Mouse (Mus musculus): ENCODE measurements around the gene Gfpt1. TPM values are rescaled to one million over a fixed set of nuclear protein-coding genes. Genes with fewer than 3 reads are reported as not detected.
A peak's percentile ranks its signal among the peaks of the same experiment; 100 is the strongest.

The Gfpt1 gene
- polyA plus RNA-seq (2011; ENCODE audit: insufficient read length, low read depth, missing spikeins) = 78.5 and 86.5 TPM in 2 replicates

DNA sequence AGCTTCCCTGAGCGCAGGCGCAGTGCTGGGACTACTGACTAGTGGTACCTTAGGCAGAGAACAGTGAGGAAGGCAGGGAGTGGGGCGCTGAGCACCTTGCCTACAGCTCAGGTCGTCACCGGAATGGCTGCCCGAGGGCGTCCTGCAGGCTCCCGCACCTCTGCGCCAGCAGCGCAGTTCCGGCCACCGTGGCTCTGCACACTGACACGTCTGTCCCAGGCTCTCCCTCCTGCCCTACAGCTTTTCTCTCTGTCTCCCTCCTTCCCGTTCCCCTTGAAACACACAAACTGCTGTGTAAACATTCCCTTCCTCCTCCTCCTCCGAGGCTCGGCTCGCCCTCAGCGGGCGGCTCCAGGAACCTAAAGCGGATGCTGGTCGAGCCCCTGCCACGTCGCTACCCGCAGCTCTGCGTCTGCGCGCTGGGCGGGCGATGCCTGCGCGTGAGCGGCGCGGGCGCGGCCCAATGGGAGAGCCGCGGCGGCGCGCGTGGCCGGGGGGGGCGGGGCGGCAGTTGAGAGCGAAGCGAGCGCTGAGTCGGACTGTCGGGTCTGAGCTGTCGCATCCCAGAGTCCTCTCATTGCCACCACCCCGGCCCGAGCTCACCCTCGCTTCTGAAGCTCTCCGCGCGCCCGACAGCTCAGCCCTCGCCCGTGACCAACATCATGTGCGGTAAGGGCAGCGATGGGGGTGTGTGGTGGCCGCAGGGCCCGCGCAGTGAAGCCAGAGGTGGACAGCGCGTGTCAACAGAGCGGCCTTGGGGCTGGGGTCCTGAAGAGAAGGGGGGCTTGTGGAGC is at the start of gene Gfpt1:
TSS of gene Gfpt1 (plus strand) at position 510 of the 794 bp plus-strand sequence.
- peak within 1 kb of the TSS; percentile 97 for H3K27ac ChIP-seq (ENCODE audit: insufficient read depth, low read length)
- TF ChIP-seq POLR2A (IDR thresholded peaks at IDR 0.05; ENCODE audit: low read depth, low read length) (peak; percentile 86), CTCF (IDR thresholded peaks at IDR 0.05; ENCODE audit: borderline replicate concordance, insufficient read depth, low read length) (no peak)
- H3K4me1 ChIP-seq (ENCODE audit: control insufficient read depth, insufficient read depth, low read length) = peaks cover 2% of the 10 kb centered on the region
- peak within 1 kb of the TSS; percentile 87 for H3K4me3 ChIP-seq (ENCODE audit: insufficient read depth, low read length)

DNA sequence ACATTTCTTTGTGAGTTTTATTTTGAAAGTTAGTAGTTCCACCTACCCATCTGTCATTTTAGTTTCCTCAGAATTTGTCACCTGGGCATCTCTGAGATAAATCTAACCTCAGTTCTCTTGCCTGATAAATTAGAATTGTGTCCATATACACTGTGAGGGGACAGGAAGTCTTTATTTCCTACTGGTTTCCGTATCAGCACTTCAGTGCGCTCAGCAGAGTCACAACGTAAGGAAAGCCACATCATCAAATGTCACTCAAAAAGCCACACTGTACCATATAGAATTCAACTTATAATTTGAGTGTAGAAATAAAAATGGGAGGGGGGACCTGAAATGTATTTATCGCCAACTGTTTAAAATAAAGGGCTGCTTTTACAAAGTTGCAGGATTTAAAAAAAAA is 48.4 kb upstream of the Gfpt1 start:
- Histone ChIP-seq H3K27ac (ENCODE audit: insufficient read depth, low read length) (no peak overlapping the region), H3K4me1 (ENCODE audit: control insufficient read depth, insufficient read depth, low read length) (no peaks in the 10 kb centered on the region), H3K4me3 (ENCODE audit: insufficient read depth, low read length) (no peak overlapping the region)
- TF ChIP-seq CTCF (IDR thresholded peaks at IDR 0.05; ENCODE audit: borderline replicate concordance, insufficient read depth, low read length) = no peak
- no peak for TF ChIP-seq POLR2A (IDR thresholded peaks at IDR 0.05; ENCODE audit: low read depth, low read length)

DNA sequence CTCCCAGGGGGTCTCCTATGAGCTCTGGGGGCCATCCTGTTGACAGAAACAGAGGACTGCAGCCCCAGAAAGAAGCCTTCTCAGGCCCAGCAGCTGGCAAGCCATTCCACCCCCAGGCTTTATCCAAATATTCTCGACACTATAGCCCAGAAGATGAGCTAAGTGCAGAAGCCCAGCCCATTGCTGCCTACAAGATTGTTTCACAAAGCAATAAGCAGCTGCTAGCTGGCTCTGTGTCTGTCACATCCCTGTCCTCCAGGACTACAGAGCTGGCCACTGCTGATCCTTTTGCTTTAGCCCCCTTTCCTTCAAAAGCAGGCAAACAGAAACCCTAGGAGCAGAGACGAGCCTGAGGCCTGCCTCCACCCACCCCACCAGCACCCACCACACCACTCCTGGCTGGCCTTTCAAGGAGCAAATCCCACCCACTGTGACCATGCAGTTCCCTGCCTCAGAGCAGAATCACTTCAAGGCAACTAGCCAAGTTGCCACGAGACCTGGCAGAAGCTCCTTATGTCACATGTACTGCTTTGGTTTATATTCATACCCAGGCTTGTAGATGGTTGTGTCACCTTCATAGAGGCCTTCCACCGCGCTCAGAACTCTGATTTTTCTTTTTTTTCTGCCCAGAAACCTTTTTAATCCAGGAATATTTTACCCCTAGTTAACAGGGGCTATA is 45.9 kb upstream of the Gfpt1 start:
- Histone ChIP-seq H3K4me1 (ENCODE audit: control insufficient read depth, insufficient read depth, low read length) (peaks cover 2% of the 10 kb centered on the region; the same call in 1 of the 2 replicates), H3K4me3 (ENCODE audit: insufficient read depth, low read length) (no peak overlapping the region), H3K27ac (ENCODE audit: insufficient read depth, low read length) (no peak overlapping the region)
- no peak for TF ChIP-seq POLR2A (IDR thresholded peaks at IDR 0.05; ENCODE audit: low read depth, low read length)
- no peak for TF ChIP-seq CTCF (IDR thresholded peaks at IDR 0.05; ENCODE audit: borderline replicate concordance, insufficient read depth, low read length)

DNA sequence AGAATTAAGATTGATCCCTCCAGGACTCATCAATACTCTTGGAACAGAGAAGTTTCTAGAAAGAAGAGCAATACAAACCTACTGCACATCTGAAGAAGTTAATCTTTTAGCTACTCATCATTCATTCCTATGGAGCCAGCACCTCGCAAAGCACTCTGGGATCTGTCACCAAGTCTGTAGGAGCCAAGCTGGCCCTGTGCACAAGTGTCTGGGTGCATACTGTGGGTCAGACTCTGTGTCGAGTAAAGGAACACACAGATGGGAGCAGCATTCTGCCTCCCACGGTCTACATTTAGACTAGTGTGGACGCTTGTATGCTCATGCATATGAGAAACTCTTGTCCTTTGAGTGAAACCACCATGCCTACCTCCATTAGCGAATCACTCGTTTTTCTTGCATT is 45.3 kb upstream of the Gfpt1 start:
- H3K4me1 ChIP-seq (ENCODE audit: control insufficient read depth, insufficient read depth, low read length) = peaks cover 8% of the 10 kb centered on the region; the same call in 1 of the 2 replicates
- no peak for TF ChIP-seq POLR2A (IDR thresholded peaks at IDR 0.05; ENCODE audit: low read depth, low read length)
- no peak for TF ChIP-seq CTCF (IDR thresholded peaks at IDR 0.05; ENCODE audit: borderline replicate concordance, insufficient read depth, low read length)
- no peak overlapping the region for H3K4me3 ChIP-seq (ENCODE audit: insufficient read depth, low read length)

DNA sequence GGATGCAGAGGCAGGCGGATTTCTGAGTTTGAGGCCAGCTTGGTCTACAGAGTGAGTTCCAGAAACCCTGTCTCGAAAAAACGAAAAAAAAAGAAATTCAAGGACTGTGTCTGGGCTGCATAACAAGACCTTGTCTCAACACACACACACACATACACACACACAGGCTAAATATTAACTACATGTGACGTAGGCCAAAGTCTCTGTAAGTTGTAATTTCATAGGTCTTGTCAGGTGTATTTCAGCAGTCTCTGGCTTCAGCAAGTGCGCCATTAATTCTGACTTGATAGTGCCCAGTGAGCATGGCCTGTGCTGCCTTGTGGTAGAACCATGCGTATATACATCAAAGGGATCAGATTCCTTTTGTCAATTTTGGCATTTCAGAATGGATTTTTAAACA is 40.7 kb upstream of the Gfpt1 start:
- peak overlapping the region; percentile 74 for H3K27ac ChIP-seq (ENCODE audit: insufficient read depth, low read length)
- TF ChIP-seq CTCF (IDR thresholded peaks at IDR 0.05; ENCODE audit: borderline replicate concordance, insufficient read depth, low read length) = no peak
- H3K4me3 ChIP-seq (ENCODE audit: insufficient read depth, low read length) = no peak overlapping the region
- peaks cover 28% of the 10 kb centered on the region for H3K4me1 ChIP-seq (ENCODE audit: control insufficient read depth, insufficient read depth, low read length)

More for the DNA sequence above, 45.3 kb upstream of the Gfpt1 start:
- no peak overlapping the region for H3K27ac ChIP-seq (ENCODE audit: insufficient read depth, low read length)

DNA sequence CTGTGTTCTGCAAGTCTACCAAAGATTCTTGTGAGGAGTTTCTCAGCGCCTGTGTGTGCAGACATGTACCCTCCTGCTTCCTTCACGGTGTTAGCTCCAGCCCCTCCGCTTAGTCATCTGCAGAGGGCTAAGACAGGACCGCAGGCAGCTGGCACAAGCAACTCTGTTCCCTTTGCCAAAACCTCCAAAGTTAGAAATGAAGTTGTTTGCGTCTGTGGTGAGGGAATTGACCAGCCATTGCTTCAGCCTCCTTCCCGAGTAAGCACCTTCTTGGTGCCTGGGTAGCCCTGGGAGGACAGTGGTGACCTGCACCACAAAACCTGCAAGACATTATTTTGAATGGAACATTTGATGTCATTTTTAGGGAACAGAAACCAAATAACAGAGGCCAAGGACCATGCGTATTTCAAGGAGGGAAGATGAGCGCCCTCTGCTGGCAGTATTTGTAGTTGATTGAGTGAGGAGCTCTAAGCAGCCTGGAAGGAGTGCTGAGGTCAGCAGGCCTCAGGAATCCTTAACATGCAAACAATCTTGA is 40.1 kb upstream of the Gfpt1 start:
- H3K27ac ChIP-seq (ENCODE audit: insufficient read depth, low read length) = peak overlapping the region; percentile 74
- H3K4me1 ChIP-seq (ENCODE audit: control insufficient read depth, insufficient read depth, low read length) = peaks cover 28% of the 10 kb centered on the region
- peak; percentile 41; the same call in 1 of the 2 replicates for TF ChIP-seq CTCF (IDR thresholded peaks at IDR 0.05; ENCODE audit: borderline replicate concordance, insufficient read depth, low read length)
- no peak for TF ChIP-seq POLR2A (IDR thresholded peaks at IDR 0.05; ENCODE audit: low read depth, low read length)
- no peak overlapping the region for H3K4me3 ChIP-seq (ENCODE audit: insufficient read depth, low read length)

GRCm38 (mm10) chr6:87004099-87004498 is 38.5 kb upstream of the Gfpt1 start:
- TF ChIP-seq CTCF (IDR thresholded peaks at IDR 0.05; ENCODE audit: borderline replicate concordance, insufficient read depth, low read length) (no peak), POLR2A (IDR thresholded peaks at IDR 0.05; ENCODE audit: low read depth, low read length) (no peak)
- Histone ChIP-seq H3K4me3 (ENCODE audit: insufficient read depth, low read length) (no peak overlapping the region), H3K27ac (ENCODE audit: insufficient read depth, low read length) (peak overlapping the region; percentile 74; the same call in 1 of the 2 replicates), H3K4me1 (ENCODE audit: control insufficient read depth, insufficient read depth, low read length) (peaks cover 28% of the 10 kb centered on the region)

GRCm38 (mm10) chr6:87005577-87005976 is 37.1 kb upstream of the Gfpt1 start:
- TF ChIP-seq CTCF (IDR thresholded peaks at IDR 0.05; ENCODE audit: borderline replicate concordance, insufficient read depth, low read length) (no peak), POLR2A (IDR thresholded peaks at IDR 0.05; ENCODE audit: low read depth, low read length) (no peak)
- Histone ChIP-seq H3K27ac (ENCODE audit: insufficient read depth, low read length) (peak overlapping the region; percentile 79), H3K4me3 (ENCODE audit: insufficient read depth, low read length) (no peak overlapping the region), H3K4me1 (ENCODE audit: control insufficient read depth, insufficient read depth, low read length) (peaks cover 28% of the 10 kb centered on the region)

DNA sequence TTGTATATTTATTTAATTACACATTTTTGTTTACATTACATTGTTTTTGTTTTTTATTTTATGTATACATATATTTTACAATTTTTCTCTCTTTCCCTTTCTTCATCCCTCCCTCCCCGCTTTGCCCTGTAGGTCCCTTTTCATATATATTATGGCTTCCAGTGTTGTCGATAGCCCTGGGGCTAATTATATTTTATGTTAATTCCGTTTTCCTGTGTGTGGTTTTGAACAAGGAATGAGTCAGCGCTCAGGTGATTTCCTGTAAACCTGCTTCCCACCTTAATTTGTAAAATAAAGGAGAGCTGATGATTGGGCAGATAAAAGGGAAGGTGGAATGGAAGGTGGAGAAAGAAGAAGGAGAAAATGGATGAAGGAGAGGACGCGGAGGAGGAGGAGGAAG is 33.8 kb upstream of the Gfpt1 start, which contains the start of gene Nfu1:
TSS of gene Nfu1 (plus strand) at position 350 of the 400 bp plus-strand sequence.
- peak within 1 kb of the TSS; percentile 38 for H3K27ac ChIP-seq (ENCODE audit: insufficient read depth, low read length)
- H3K4me3 ChIP-seq (ENCODE audit: insufficient read depth, low read length) = peak within 1 kb of the TSS; percentile 94
- H3K4me1 ChIP-seq (ENCODE audit: control insufficient read depth, insufficient read depth, low read length) = peaks cover 11% of the 10 kb centered on the region
- TF ChIP-seq POLR2A (IDR thresholded peaks at IDR 0.05; ENCODE audit: low read depth, low read length) (no peak), CTCF (IDR thresholded peaks at IDR 0.05; ENCODE audit: borderline replicate concordance, insufficient read depth, low read length) (no peak)
